Mouse (Mus musculus): Measurements from ENCODE around the gene Sesn3. TPM values are rescaled to one million over a fixed set of nuclear protein-coding genes. Genes with fewer than 3 reads are reported as not detected.
A peak's percentile ranks its signal among the peaks of the same experiment; 100 is the strongest.
"Not testable (repeated sequence)": the region's sequence is repeated elsewhere in the genome, so short reads cannot be mapped to it uniquely, and the experiment has no call there.

Gene Sesn3
- 13.2 and 14.7 TPM in 2 replicates for polyA plus RNA-seq (2015; fragmentation: Nextera tagmentation; extraction: Ambion mirVana)

DNA sequence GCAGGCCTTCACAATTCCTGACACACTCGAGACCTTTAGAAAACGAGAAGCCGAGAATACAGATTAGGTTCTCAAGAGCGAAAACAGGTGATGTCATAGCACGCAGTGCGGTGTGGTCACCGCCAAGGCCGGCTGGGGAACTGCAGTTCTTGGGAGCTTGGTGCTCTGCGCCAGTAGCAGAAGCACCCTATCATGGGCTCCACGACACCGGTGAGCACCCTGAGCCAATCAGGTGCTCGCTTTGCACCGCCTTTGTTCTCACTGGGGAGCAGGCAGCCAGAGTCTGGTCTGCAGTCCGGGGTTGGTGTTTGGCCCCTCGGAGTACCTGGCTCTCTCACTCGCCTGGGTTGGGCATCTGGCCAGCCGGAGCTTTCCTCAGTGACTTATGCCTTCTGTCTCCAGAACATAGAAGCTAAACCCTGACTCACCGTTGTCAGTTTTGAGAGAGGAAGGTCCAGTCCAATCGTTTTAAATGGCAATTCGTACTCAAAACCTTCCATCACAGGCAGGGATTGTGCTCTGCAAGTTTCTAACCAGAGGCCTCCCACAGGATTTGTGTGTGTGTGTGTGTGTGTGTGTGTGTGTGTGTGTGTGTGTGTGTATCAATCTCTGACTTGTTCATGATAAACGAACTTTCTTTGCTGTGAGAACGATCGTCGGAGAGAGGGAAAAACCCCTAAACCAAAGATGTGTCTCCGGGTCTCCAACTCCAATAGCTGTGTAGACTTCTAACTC lies at the start of gene Sesn3:
Gene Sesn3 (plus strand): TSS at position 82 of the 735 bp plus-strand sequence.
- H3K27me3 ChIP-seq (replicated peaks): no peaks in the 10 kb centered on the region
- ATAC-seq (ENCODE audit: insufficient read depth, low FRiP score, low read depth): peak; percentile 51
- H3K9ac ChIP-seq: peak within 1 kb of the TSS; percentile 6; the same call in 1 of the 2 replicates
- H3K4me3 ChIP-seq (replicated peaks): peak within 1 kb of the TSS; percentile 96
- H3K4me2 ChIP-seq: peak within 1 kb of the TSS; percentile 64
- 3% methylated on average over 25 of the region's 25 CpGs for WGBS
- 0 out of 2 replicates have a peak, but pooled peaks cover 7% of the 10 kb centered on the region for H3K4me1 ChIP-seq
- no peaks in the 10 kb centered on the region for H3K36me3 ChIP-seq
- H3K9me3 ChIP-seq: no peaks in the 10 kb centered on the region
- peak within 1 kb of the TSS; percentile 94 for H3K27ac ChIP-seq

GRCm38 (mm10) chr9:14227086-14227485 lies 47.8 kb upstream of the Sesn3 start:
- H3K36me3 ChIP-seq; H3K27ac ChIP-seq; H3K27me3 ChIP-seq (replicated peaks); H3K4me1 ChIP-seq; H3K9me3 ChIP-seq; H3K4me3 ChIP-seq (replicated peaks); H3K9ac ChIP-seq; H3K4me2 ChIP-seq; ATAC-seq (ENCODE audit: insufficient read depth, low FRiP score, low read depth): not testable (repeated sequence)
- WGBS: 82% methylated on average over 2 of the region's 2 CpGs

DNA sequence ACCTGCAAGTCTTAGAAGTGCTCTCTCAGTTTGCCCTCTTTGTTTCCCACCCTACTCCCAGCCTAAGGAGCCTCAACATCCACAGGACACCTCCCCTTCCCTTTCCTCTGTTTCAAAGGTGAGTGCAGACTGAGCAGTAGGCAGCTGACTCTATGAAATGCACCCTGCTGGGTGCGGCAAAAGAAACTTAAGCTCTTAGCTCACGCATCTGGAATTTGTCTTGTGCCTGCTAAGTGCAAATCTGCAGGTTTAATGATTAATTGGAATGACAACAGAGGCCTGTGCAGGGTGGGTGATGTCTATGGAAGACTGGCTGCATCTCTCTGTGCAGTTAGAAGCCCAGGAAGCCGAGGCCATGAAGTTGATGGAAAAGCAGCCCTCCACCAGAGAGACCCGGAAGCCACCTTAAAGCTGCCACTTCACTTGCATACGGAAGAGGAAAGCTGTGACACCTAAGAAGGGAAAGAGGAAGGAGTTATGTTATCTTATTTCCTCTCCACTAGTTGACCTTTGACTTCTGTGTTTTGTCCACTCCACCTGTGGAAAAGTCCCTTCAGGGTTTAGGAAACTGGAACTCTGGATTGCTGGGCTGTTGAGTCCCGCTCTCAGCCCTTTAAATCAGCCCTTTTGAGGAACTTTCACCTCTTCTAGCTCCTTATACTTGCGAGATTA lies 41.0 kb upstream of the Sesn3 start:
- Histone ChIP-seq H3K9me3 (no peaks in the 10 kb centered on the region), H3K9ac (no peak overlapping the region), H3K27ac (peak overlapping the region; percentile 84), H3K4me2 (no peak overlapping the region), H3K36me3 (no peaks in the 10 kb centered on the region), H3K4me3 (replicated peaks) (no peak overlapping the region), H3K4me1 (peaks cover 9% of the 10 kb centered on the region), H3K27me3 (replicated peaks) (no peaks in the 10 kb centered on the region)
- WGBS: 33% methylated on average over 7 of the region's 7 CpGs
- peak; percentile 90 for ATAC-seq (ENCODE audit: insufficient read depth, low FRiP score, low read depth)

DNA sequence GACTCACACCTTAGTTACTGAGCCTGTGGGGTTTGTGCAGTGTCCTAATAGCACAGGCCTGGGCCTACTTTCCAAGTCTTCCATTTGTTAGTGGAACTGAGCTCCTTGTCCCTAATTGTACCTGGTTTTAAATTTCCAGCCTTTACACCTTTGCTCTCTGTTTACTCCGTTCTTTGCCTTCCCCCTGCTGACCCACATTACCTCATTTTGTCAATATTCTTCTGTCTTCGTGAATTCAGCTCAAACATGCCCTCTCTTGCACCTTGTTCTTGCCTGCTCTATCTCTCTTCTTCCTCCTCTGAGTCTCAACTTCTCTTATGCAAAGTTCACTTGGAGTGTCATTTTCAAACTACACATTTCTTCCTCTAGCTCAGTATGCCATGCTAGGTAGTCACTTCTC lies 39.6 kb upstream of the Sesn3 start:
- 52% methylated on average over 2 of the region's 2 CpGs for WGBS
- peak; percentile 47; the same call in 1 of the 2 replicates for ATAC-seq (ENCODE audit: insufficient read depth, low FRiP score, low read depth)
- peaks cover 9% of the 10 kb centered on the region for H3K4me1 ChIP-seq

DNA sequence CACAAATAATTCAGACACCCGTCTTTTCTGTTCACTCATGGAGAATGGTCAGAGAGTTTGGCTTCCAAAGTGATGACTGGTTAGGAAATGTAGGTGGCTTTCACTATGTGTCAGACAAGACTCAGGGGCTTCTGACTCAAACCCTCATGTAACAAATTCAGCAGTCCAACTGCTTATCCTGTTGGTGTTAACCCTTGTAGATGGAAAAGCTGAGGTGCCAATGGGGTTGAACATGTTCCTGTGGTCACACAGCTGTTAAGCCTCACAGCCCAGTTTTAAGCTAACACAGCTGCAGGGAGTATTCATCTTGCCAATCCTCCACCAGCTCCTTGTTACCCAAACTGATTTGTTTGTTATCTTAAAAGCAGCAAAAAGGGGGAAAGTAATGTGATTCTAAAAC lies 33.9 kb upstream of the Sesn3 start:
- not testable (repeated sequence) for ATAC-seq (ENCODE audit: insufficient read depth, low FRiP score, low read depth)

More for the DNA sequence above, 39.6 kb upstream of the Sesn3 start:
- Histone ChIP-seq H3K36me3 (no peaks in the 10 kb centered on the region), H3K9me3 (no peaks in the 10 kb centered on the region), H3K27ac (peak overlapping the region; percentile 64), H3K9ac (no peak overlapping the region), H3K4me2 (no peak overlapping the region), H3K4me3 (replicated peaks) (no peak overlapping the region), H3K27me3 (replicated peaks) (no peaks in the 10 kb centered on the region)

DNA sequence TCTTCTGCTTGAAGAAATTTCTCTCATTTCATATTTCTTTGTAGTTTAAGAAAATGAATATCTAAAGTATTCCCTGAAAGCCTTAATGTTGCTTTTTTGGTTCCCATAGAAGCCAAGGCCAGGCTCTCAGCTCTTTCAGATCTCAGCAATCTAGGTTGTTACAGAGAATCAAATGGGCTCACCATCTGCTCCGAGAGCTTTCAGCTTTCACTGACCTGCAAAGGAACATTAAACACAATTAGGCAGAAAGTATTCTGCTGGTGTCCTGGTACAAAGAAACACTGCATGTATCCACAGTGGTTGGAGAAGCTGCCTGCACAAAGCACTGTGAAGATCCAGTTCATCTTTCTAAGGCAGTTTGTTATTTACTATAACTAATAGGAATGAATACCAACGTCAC lies 32.6 kb upstream of the Sesn3 start:
- H3K4me1 ChIP-seq: peaks cover 17% of the 10 kb centered on the region; the same call in 1 of the 2 replicates
- WGBS: 52% methylated on average over 2 of the region's 2 CpGs
- H3K27ac ChIP-seq: no peak overlapping the region
- no peaks in the 10 kb centered on the region for H3K27me3 ChIP-seq (replicated peaks)
- ATAC-seq (ENCODE audit: insufficient read depth, low FRiP score, low read depth): no peak
- no peaks in the 10 kb centered on the region for H3K36me3 ChIP-seq
- H3K4me2 ChIP-seq: no peak overlapping the region
- H3K9me3 ChIP-seq: no peaks in the 10 kb centered on the region
- H3K4me3 ChIP-seq (replicated peaks): no peak overlapping the region
- no peak overlapping the region for H3K9ac ChIP-seq

More for the DNA sequence above, 33.9 kb upstream of the Sesn3 start:
- H3K27ac ChIP-seq; H3K4me3 ChIP-seq (replicated peaks); H3K9ac ChIP-seq; H3K36me3 ChIP-seq; H3K9me3 ChIP-seq; H3K27me3 ChIP-seq (replicated peaks); H3K4me2 ChIP-seq: not testable (repeated sequence)
- peaks cover 14% of the 10 kb centered on the region; the same call in 1 of the 2 replicates for H3K4me1 ChIP-seq
- WGBS: 56% methylated on average over 1 of the region's 1 CpGs

DNA sequence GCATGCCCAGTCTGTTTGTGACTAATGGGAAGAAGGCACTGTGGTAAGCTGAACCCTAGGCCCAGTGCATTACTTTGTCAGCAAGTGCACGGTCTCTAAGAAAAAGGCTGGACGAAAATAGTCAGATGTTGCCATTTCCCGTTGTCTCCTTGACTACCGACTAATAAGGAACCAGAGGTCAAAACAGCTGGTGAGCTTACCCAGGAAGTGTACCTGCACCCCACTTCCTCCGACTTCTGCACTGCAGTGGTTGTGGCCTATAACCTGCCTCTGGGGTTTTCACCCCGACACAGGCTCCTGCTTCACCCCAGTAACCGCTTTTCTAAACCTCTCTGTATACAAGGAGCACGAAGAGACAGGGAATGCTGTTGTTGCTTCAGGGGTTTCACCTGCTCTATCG lies 30.3 kb upstream of the Sesn3 start:
- no peak overlapping the region for H3K27ac ChIP-seq
- no peaks in the 10 kb centered on the region for H3K27me3 ChIP-seq (replicated peaks)
- ATAC-seq (ENCODE audit: insufficient read depth, low FRiP score, low read depth): no peak
- H3K4me3 ChIP-seq (replicated peaks): no peak overlapping the region
- no peaks in the 10 kb centered on the region for H3K36me3 ChIP-seq
- H3K9me3 ChIP-seq: no peaks in the 10 kb centered on the region
- no peak overlapping the region for H3K4me2 ChIP-seq
- 43% methylated on average over 9 of the region's 9 CpGs for WGBS
- H3K9ac ChIP-seq: no peak overlapping the region
- peaks cover 25% of the 10 kb centered on the region for H3K4me1 ChIP-seq

DNA sequence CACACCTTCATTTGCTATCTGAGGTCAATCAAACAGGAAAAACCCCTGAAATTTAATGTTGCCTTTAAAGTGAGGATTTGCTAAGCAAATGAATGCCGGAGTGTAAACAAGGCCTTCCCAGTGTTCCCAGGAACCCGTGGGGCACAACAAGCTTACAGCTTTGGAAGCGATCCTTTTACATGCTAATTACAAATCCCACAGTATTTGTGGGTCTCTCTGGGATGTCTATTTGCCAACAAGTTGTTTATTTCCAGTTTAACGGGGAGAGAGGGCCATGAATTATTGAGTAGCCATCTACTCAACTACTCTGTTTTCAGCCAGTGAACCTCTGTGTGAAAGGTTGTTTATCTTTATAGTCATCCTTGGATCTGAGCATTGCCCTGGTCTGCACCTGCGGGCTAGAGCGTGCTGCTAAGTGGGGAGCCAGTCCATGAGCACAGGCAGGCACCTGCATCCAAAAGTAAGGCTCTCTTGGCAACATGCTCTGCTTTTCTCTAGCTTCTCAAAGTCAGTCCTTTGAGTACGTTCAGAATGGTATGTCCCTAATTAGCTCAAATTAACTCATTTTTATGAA lies 29.8 kb upstream of the Sesn3 start:
- no peak overlapping the region for H3K27ac ChIP-seq

DNA sequence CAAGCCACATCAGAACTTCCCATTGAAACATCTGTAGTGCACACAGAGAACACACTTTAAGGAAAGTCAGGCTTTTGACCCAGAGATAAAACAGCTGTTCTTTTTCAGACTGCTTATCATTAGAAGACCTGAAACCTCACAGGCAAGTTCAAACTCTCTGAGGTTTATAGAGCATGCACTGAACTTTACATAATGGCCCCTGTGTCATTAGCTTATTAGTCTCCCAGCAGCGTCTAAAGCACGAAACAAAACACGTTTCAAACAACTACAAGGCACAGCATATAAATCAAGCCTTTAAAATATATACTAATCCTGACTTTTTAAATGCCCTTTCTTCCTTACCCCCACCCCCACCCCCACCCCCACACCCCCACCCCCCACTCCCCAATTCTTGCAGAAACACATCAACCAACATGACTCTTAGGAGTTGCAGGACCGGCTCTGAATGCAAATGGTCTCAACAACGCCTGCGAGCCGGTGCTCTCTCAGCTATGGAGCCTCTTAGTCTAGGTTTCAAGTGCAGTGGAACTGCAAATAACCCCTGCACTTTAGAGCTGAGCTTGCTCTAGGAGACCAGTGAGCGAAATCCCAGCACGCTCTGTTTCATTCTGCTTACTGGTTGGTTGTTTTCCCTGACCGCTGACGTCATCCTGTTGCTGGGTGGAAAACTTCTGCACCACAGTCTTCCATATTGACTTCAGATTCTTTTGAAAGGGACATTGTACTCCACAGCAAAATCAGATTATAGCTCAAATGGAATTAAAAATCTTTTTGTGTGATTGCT lies 28.7 kb upstream of the Sesn3 start:
- no peaks in the 10 kb centered on the region for H3K36me3 ChIP-seq
- WGBS: 18% methylated on average over 11 of the region's 11 CpGs
- no peak overlapping the region for H3K4me3 ChIP-seq (replicated peaks)
- no peaks in the 10 kb centered on the region for H3K27me3 ChIP-seq (replicated peaks)
- peak overlapping the region; percentile 59 for H3K27ac ChIP-seq
- no peak overlapping the region; the same call in 1 of the 2 replicates for H3K4me2 ChIP-seq
- H3K4me1 ChIP-seq: peaks cover 25% of the 10 kb centered on the region
- ATAC-seq (ENCODE audit: insufficient read depth, low FRiP score, low read depth): peak; percentile 61; the same call in 1 of the 2 replicates
- no peaks in the 10 kb centered on the region for H3K9me3 ChIP-seq
- H3K9ac ChIP-seq: no peak overlapping the region

More for the DNA sequence above, 29.8 kb upstream of the Sesn3 start:
- Histone ChIP-seq H3K4me1 (peaks cover 25% of the 10 kb centered on the region), H3K4me2 (no peak overlapping the region), H3K9ac (no peak overlapping the region), H3K9me3 (no peaks in the 10 kb centered on the region), H3K36me3 (no peaks in the 10 kb centered on the region), H3K27me3 (replicated peaks) (no peaks in the 10 kb centered on the region), H3K4me3 (replicated peaks) (no peak overlapping the region)
- 42% methylated on average over 7 of the region's 7 CpGs for WGBS
- no peak for ATAC-seq (ENCODE audit: insufficient read depth, low FRiP score, low read depth)

DNA sequence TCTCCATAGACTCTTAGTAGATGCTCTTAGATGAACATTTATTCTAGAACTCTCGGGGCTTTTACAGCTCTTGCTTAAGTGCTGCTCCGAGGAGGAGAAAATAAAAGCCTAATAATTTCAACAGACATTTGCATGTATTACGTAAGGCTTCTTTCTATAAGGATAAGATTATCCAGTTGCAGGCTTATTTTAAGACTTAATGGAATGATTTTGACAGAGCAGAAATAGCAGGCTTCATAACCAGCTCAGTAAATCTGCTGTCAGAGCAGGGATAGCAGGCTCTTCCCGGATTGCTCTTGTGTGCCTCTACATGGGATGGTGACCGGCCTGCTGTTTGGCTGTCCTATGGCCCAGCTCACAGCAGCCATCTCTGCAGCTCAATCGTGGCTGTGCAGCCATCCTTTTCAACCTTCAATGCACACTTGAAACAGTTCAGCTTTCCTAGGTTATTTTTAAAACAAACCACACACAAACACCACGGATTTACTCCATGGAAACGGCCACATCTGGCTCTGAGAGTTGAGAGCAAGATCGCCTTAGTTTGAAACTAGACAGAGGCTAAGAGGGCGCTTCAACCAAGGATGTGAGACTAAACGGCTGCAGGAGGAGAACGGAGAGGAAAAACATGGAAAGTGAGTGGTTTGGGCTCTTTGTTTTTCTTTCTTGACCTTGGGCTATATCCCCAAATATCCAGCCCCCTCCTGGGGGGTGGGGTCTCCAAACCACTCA lies 27.2 kb upstream of the Sesn3 start:
- no peak overlapping the region for H3K4me3 ChIP-seq (replicated peaks)
- H3K4me1 ChIP-seq: peaks cover 25% of the 10 kb centered on the region
- peak overlapping the region; percentile 63; the same call in 1 of the 2 replicates for H3K27ac ChIP-seq
- ATAC-seq (ENCODE audit: insufficient read depth, low FRiP score, low read depth): no peak
- no peaks in the 10 kb centered on the region for H3K27me3 ChIP-seq (replicated peaks)
- H3K4me2 ChIP-seq: no peak overlapping the region
- no peaks in the 10 kb centered on the region for H3K36me3 ChIP-seq
- 51% methylated on average over 12 of the region's 12 CpGs for WGBS
- no peak overlapping the region for H3K9ac ChIP-seq
- no peaks in the 10 kb centered on the region for H3K9me3 ChIP-seq

- ATAC-seq (ENCODE audit: insufficient read depth, low FRiP score, low read depth): no peak
- peaks cover 25% of the 10 kb centered on the region for H3K4me1 ChIP-seq
- no peak overlapping the region for H3K9ac ChIP-seq
- no peak overlapping the region for H3K4me2 ChIP-seq
- no peaks in the 10 kb centered on the region for H3K9me3 ChIP-seq
- 84% methylated on average over 3 of the region's 3 CpGs for WGBS
- H3K36me3 ChIP-seq: no peaks in the 10 kb centered on the region
- H3K4me3 ChIP-seq (replicated peaks): no peak overlapping the region
- H3K27me3 ChIP-seq (replicated peaks): no peaks in the 10 kb centered on the region
- peak overlapping the region; percentile 63; the same call in 1 of the 2 replicates for H3K27ac ChIP-seq
Measured at GRCm38 (mm10) chr9:14248209-14248596, 26.7 kb upstream of the Sesn3 start.

All from stomach, embryonic 15.5 days (tissue).